Mouse (Mus musculus): ENCODE data around the gene Cd82.

Cd82 gene

DNA sequence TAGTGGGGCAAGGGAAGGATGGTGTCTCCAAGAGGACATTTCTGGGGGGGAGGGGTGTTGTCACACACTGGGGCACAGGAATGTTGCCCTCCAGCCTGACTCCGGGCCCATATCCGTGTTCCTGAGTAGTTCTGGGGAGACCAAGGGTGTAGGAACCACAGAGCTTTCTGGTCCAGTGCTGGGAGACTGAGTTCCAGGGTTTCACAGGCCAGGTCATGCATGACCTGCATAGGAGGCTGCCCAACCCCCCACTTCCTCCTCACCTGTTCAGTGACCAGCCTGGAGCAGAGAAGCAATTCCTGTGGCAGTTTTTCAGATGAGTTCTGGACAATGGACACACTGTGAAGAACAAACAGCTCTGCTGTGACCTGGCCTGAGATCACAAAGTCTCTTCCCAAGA, 19.8 kb downstream of the Cd82 start:
- no peak for DNase-seq

DNA sequence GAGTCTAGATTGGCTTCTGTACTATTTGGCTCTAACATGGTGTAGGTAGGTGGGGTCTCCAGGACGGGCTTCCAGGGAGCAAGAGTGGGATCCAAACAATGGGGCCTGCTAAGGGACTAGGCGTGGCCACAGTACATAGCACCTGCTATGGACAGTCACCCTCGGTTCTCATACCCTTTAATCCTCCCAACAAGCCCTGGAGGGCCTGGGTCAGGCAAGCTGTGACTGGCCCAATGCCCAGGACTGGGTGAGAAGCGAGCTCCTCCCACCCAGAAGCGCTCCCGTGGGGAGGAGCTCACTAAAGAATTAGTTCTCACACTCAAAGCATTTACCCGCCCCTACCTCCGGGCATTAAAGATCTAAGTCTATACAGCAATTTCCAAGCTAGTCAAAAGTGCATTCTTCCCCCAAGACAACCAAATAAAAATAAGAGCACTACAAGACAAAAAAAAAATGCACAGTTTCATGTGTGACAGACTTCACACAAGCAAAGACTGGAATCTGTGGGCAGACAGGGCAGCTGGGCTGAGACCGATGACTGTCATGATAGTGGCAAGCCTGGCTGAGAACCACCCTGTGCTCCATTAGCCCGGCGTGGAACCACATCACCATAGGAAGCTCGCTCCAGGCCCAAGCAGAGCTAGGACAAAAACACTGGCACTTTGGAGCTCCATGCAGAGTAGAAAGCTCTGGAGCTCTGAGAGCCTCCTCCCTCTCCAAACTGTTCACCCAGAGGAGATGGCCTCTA, 23.0 kb downstream of the Cd82 start:
- DNase-seq, result no peak

DNA sequence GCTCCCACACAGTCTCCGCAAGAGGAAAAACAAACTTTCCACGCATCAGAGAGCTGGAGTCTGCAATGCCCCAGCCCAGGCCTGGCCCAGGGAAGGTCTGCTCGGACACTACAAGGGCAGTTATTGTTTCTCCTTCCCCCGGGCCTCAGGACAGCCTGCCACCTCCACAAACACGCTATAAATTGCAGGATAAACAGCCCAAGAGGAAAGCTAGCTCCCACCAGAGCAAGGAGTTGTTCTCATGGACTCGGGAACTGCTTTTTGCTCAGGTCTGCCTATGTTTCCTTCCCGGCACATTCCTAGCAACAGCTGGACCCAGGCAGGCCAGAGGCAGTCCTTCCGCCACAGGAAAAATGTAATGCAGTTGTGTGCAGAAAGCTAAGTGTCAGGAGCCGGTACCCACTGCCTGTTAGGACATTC, 23.6 kb downstream of the Cd82 start:
- no peak for DNase-seq

DNA sequence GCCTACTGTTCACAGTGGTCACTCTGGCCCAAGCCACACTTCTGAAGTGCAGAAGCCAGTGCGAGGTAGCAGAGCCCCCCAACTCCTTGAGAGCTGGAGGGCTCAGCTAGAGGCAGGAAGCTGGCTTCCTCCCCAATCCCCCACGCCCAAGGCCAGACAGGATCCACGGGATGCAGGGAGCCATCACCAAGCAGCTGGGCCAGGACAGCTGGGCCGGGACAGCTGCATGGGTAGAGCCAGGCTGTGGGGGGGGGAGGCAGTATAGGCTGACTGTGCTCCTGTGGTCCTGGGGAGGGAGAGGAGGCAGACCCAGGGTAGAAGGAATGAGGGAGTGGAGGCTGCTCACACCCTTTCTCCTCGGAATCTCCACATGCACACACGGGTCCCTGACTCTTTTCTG, 24.6 kb downstream of the Cd82 start:
- DNase-seq, result no peak

DNA sequence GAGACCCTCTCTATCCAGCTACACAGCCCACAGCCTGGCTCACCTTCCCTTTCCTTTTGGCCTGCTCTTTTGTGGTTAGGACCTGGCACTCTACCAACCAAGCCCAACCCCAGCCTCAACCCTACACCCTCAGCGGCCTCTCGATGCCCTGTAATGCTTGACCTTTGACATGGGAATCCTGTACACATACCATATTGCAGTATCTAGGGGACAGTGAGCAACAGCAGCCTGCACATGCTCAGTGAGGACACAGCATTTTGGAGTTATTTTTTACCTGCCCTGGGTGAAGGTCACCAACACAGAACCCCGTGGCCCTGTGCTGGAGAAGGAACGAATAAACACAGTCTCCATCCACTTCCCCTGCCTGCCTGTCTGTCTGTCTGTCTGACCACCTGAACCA, 27.4 kb downstream of the Cd82 start:
- no peak for DNase-seq

DNA sequence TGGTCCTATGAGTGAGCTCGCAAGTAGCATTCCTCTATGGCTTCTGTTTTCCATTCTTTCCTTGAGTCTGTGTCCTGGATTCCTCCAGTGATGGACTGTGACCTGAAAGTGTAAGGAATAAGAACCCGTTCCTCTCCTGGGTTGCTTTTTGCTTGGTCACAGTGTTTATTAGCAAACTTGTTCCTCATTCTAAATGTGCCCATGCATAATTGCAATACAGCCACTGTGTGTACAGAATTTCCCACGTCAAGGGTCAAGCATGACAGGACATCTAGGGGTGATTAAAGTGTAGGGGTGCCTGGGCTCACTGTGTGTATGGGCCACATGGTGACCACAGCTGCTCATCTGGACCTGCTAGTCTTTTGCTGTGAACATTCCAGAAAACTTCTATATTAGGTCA, 28.0 kb downstream of the Cd82 start:
- DNase-seq, result no peak

DNA sequence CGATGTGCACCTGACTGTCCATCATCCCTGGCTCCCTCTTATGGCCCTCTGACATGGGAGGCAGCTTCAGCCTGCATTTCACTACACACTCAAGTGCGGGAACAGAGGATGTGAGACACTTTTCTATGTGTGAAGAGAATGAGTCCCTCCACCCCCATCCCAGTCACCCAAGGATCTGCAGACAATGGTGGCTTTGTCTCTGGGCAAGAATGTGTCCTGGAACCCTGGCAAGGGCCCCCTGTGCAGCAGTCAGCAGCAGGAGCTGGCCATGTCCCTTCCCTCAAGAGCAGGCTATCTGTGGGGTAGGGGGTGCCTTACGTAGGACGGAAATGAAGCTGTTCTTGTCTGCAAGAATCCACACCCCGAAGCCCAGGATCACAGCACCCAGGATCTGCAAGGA, 29.4 kb downstream of the Cd82 start:
- no peak for DNase-seq

DNA sequence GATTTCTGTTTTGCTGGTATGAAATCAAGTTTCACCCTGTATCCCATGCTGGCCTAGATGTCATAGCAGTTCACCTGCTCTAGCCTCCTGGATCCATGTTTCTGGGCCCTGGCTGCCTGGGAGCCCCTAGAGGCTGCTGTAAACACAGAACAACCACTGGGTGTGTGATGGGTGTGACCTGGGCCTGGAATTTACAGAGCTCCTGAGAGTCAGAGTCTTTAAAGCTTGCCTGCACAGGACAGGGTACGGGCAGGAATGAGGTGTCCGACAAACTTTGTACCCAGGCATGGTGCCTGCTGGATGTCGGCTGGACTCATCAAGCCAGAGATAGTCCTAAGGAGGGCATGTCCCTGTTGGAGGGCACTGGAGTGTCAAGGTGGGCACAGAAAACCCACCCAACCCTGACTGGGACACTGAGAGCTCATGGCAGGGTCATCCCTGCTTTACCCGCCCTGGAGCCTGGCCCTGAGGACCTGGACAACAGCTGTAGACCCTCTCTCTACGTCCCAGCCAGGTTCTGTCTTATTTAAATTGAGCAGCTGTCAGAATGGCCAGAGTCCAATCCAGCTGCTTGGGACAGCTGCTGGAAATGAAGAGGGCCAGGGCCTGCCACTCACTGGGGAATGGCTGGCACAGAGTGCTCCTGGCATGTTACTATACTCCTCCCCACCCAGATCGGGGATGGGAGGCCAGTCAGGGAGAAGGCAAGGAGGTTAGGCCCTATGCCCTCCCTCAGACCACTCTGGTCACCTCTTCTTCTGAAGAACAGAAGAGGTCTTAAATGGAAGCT, 30.1 kb downstream of the Cd82 start:
- no peak for DNase-seq

DNA sequence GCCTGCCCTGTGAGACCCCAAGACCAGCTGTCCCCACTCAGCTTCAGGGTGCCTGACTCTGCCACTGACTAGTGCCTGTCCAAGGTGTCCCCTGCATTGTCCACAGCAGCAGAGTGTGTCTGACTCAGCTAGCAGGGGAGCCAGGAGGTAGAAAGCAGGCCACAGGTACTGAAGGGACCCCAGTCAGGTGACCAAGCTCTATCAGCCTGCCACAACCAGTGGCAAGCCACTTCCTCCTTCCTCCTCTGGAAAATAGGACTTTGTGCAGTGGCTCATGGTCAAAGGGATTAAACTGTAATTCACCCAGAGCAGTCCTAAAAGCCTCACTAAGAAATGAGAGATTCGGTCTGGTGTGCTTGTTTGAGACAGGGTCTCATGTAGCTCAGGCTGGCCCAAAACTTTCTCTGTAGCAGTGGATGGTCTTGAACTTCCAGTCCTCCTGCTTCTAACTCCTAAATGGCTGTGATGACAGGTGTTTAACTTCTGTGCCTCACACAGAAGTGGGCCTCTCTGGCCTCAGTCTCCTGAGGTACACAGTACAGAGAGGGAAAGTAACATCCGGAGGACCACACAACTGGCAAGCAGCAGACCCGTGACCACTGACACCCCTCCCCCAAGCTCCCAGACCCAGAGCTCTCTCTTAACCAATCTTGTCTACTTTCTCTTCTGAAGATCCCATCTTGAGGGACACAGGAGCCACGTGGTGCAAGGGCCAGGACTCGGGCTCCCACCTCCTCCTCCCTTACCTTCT, 31.2 kb downstream of the Cd82 start:
- DNase-seq, result no peak

DNA sequence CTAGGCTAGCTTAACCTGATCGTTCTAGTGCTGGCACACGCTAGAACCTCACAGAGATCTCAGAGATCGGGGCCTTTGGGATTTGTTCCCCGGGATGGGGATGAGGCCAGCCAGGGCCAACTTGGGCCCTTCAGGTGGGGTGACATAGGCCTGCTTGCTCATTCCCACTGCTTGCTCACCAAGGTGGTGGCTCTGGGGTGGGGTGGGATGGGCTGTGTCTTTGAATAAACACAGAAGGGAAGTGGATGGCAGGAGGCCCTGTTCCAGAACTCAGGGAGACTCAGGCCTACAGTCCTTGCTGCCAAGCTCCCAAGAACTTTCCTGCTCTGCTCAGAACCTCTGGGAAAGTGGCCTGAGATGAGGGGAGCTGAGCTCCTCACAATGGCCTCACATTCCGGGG, 31.9 kb downstream of the Cd82 start:
- no peak for DNase-seq

DNA sequence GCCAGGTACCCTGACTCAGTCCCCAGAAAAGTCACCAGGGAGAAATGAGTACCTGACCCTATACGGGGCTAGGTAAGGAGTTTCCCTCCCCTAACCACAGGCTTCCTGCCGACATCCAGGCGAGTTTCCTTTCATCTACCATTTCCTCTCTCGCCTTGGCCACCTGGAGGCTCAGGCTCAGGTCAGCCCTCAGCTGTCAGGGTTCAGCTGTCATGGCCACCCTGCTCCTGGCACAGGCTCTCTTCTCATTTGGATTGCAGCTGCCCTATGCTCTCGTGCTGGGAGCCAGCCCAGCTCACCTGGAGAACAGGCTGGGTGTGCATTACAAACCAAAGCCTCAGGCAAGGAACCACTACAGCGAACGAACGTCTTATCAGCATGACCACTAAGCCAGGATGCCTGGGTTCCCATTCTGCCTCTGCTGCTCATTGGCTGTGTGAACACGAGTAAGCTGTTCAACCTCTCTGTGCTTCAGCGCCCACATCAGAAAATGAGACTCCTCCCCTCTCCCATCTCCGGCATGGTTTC, 34.9 kb downstream of the Cd82 start:
- DNase-seq, result peak in 1 of 2 experiments; percentile 50

DNA sequence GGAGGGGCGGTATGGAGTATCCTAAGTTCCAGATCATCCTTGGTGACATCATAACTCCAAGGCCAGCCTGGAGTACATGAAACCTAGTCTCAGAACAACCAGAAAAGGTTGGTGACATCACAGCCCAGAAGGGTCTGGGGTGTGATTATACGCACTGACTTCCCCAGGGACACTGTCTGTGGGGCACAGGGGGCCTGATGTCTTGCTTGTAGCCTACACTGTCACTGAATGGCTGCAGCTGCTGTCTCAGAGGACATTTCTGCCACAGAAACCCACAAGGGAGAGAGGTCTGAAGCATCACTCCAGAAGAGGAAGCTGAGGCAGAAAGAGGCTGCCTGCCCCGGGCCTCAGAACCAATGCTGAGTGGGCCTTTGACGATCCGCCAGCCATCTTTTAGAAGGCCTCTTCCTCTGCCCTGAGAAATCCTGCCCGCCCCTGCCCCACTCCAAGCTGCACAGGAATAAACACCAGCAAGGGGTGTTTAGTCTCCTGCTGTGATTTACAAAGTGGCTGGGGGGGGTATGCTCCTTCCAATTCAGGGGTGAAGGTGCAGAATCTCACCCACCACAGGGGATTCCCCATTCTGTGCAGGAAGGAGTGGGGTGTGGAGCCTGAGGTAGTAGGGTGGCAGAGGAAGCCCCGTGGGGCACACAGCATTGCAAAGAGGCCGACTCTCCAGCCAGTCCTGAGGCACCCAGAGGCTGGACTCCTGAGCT, 35.8 kb downstream of the Cd82 start:
- DNase-seq, result peak in 1 of 2 experiments; percentile 37

DNA sequence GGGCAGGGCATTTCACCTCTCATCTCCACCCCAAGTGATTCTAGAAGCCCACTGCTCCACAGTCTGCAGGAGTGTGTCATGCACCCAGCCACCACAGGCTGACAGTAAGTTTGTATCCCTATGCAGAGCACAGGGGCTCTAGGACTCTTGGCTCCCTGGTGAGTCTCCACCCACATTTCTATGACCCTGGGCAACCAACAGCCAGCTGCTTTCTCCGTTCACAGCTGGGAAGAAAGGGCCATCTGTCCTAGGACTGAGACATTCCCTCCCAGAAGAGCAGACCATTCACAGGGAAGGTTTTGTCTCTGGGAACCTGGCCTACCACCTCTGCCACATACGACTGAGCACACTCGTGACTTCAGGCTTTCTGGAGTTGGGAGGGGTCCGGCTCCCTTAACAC, 37.1 kb downstream of the Cd82 start:
- no peak for DNase-seq

DNA sequence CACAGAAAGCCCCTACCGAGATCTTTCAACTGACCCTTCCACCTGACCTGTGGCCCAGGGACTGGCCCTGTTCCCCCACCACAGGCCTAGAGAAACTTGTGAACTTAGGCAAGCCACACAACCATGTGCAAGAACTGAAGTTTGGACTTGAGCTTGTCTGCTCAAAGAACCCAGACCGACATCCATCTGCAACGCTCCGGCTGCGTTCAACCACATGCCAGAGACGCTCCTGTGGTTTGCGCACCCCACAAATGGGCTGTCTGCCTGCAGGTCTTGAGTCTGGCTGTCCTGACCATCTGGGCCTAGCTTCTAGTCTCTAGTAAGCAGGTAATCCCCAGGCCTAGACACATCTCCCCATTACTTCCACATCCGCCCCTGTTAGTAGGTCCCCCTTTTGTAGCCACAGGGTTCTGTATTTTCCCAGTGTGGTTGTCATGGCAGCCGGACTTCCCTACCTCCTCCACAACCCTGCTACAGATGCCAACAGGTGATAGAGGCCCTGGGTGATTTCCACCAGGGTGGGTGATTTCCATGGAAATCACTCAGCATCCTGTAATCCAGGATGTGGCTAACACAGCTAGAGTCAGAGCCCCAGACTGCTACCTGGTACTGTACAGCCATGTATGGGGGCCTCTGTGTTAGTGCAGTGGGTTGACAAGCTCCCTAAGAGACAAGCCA, 38.5 kb downstream of the Cd82 start:
- no peak for DNase-seq

DNA sequence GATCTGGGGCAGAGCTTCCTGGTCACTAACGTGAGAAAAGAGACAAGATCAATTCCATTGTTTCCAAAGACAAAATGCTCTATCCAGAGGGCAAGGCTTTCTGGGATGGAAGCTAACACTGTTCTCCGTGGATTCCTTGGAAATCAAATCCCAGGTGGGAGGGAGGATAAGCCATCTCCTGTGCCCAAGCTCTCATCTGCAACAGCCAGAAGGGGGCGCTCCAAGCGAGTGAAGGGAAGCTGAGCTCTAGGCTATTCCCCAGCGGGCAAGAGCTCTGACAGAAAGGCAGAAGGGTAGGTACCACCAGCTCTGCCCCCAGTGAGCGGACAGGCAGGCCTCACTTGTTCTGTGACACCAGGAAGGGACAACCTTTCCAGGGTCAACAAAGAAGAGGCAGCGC, 41.6 kb downstream of the Cd82 start:
- DNase-seq, result peak; percentile 35 to 47

DNA sequence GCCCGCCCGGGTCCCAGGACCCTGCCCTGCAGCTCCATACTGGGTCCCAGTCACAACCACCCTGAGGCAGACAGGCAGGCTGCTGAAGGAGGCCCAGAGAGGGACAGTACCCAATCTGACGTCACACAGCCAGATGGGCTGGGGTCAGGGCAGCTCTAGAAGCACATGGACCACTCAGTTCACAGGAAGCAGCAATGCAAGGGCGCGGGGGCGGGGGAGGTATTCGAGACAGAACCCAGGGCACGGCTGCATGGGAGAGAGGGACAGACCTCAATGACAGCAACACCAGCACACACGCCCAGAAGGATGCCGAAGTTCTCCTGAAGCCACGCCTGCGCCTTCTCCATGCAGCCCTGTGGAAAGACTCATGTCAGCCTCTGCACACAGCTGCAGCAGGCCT, 43.0 kb downstream of the Cd82 start:
- DNase-seq, result no peak

DNA sequence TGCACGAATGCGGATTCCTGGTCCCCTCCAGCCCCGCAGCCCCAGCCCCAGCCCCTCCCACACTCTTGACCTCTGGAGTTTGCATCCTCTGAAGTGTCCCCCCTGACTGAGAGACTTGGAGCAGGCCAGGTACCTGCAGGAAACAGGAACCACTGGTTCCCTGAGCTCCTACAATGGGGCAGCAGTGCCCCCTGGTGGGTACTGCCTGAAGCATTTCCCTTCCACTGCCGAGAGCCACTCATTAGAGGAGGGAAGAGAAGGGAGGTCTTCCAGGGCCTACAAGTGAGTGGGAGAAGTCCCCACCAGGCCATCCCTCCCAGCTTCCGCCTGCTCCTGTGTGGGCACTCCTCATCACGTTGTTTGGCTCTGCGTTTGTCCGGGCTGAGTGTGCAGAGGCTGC, 44.5 kb downstream of the Cd82 start:
- peak; percentile 47 to 52 for DNase-seq

DNA sequence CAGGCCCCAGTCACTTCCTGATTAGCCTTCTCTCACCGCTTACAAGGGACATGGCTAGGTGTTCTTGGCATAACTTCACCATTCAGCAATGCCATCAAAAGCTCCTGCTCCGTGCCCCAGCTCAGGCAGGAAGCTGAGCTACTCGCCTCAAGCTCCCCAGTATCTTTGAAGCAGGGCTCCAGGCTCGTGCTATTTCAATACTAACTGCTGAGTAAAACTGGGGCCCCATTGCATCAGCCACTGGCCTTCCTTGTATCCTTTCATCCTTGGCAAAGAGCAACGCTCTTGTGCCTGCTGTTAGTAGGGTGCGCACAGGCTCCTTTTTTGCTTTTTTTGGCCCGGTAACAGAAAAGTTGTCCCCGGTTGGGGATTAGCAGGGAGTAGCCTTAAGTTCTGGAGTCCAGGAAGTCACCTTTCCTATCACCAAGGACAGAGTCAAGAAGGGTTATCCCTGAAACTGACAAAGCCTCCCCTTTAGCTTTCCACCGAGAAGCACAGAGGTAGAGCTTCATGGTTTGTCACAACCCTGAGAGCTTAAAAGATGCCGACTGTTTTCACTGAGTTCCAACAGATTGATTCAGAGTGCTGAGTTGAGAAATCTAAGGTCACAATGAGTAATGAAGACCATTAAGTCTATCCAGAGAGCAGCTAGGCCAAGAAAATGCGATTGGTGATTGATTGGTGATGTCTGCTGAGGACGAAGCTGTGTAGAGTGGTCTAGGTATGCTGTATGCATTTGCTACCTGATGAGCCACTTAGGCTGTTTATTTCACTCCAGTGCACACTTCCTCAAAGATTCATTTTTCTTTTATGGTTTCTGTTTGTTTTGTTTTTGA, 45.8 kb downstream of the Cd82 start:
- no peak for DNase-seq

DNA sequence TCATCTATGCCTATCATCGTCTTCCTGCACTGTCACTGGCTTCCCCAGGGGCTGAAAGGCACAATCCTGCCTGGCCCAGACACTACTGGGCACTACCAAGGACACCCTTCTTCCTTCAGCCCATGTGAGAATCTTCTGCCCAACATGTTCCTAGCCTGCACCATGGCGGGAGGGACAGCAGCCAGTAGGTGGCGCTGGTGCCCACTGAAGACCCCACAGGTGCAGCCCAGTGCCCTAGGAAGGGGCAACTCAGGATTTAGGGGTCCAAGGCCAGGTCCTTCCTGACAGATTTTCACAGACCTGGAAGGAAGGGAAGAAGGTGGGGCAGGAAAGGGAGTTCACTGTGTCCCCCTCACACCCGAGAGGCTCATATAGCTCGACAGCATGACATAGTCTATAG, 47.7 kb downstream of the Cd82 start:
- peak; percentile 38 to 51 for DNase-seq

DNA sequence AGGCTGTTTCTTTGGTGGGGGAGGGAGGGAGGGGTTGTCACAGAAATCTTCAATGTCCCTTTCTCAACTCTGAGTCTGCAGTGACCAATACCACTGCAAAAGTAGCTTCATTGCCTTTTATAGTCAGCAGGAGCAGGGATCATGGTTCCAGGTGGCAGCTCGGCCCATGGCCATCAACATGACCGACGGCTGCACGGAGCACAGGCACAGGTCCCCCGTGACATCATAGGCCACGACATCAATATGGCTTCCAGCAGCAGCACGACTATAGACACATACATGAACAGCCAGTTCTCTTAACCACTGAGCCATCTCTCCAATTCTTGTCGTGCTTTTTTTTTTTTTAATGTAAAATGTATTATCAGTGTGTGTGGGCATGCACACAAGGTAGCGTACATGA, 48.8 kb downstream of the Cd82 start:
- no peak for DNase-seq

DNA sequence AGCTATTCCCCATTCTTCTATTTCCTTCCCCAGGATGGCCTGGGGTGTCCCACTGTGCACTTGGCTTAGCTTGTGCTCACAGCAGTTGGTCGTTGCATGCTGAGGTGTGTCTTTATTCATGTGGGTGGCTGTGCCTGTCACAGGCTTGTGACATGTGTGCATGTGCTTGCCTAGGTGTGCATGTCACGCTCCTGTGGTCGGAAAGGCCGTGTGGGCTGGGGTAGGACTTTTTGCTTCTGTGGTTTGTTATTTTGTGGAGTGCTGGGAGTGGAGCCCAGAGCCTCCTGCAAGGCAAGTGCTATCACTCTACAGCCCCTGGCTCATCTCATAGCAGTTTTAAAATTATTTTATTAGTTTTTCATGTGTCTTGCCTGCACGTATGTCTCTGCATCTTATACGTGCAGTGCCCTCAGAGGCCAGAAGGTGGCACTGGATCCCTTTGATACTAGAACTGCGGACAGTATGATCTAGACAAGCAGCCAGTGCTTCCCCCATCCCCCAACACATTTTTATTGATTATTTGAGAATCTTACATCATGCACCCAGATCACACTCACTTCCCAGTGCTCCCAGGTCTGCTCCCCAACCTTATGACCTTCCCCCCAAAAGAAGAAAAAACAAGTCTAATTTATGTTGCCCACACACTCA, 49.4 kb downstream of the Cd82 start:
- peak; percentile 40 to 45 for DNase-seq
